ENCODE assay signal across 7 mouse cellular contexts in the genomic region with DNA sequence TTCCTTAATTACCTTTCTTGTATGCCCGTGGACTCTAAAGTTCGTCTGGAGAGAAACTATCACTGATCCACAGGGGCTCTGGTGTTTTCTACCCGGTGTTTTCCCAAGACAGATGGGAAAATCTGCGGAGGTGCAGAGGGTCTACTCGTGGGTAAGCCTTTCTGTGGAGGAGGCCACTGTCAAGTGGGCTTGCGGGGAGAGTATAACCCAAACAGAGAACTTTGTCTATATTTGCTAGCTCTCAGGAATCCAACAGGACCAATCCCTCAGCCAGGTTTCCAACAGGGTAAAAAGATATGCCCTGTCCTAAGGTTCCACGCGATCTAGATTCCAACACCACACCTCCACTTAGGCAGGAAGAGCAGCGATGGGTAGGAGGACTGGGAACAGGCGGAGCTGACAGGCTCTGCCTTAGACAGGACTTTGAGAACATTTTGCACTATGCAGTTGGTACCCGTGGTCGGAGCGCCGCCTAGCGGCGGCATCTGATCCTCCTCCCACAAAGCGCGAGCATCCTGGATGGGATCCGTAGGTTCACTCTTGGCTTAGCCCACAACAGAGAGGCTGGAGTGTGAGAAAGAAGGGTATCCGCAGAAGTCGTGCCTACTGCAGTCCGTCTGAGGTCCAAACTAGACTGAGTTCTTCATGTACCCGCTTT. TPM values are rescaled to one million over a fixed set of nuclear protein-coding genes. Genes with fewer than 3 reads are reported as not detected.
A peak's percentile ranks its signal among the peaks of the same experiment; 100 is the strongest.
DNase-seq lines count a peak whose midpoint lies in the region; ATAC-seq lines count a peak whose summit lies in the region.

No protein-coding gene starts in this region.

- H3K4me2 ChIP-seq in forebrain, embryonic 14.5 days (ENCODE audit: low read length) = no peak overlapping the region
- H3K4me2 ChIP-seq in hindbrain, embryonic 11.5 days (replicated peaks; ENCODE audit: low read depth, low read length) = no peak overlapping the region

- no peaks in the 10 kb centered on the region for H3K4me1 ChIP-seq in forebrain, embryonic 14.5 days (ENCODE audit: control insufficient read depth, insufficient read depth, low read length)
- H3K4me1 ChIP-seq in hindbrain, embryonic 11.5 days (replicated peaks; ENCODE audit: control insufficient read depth, insufficient read depth, low read length) = no peaks in the 10 kb centered on the region

- no peak overlapping the region for H3K4me3 ChIP-seq in forebrain, embryonic 14.5 days (ENCODE audit: low read depth, low read length)
- H3K4me3 ChIP-seq in hindbrain, embryonic 11.5 days (ENCODE audit: low read depth, low read length) = no peak overlapping the region

- ATAC-seq in forebrain, embryonic 14.5 days = peak; percentile 91
- peak; percentile 75 for ATAC-seq in hindbrain, embryonic 11.5 days (ENCODE audit: low FRiP score)

- peak; percentile 94 for DNase-seq in NIH3T3 (ENCODE audit: low read depth)
- DNase-seq in cerebellum, adult 11 months = peak; percentile 21
- DNase-seq in forebrain, embryonic 14.5 days (ENCODE audit: low spot score) = peak; percentile 86
- peak; percentile 93 for DNase-seq in hindbrain, embryonic 11.5 days (ENCODE audit: low spot score)
- DNase-seq in layer of hippocampus, postnatal 10 days (ENCODE audit: low spot score in 2 of 2) = peak; percentile 67 to 73
- peak; percentile 16 for DNase-seq in lung, postnatal 25 days (ENCODE audit: low spot score)
- DNase-seq in retina, postnatal 7 days (ENCODE audit: low read depth, low spot score) = peak; percentile 61

- no peaks in the 10 kb centered on the region for H3K9me3 ChIP-seq in forebrain, embryonic 14.5 days (replicated peaks; ENCODE audit: control insufficient read depth, low read length)
- no peaks in the 10 kb centered on the region for H3K9me3 ChIP-seq in hindbrain, embryonic 11.5 days (ENCODE audit: control insufficient read depth, low read length)

- no peak overlapping the region for H3K9ac ChIP-seq in forebrain, embryonic 14.5 days (ENCODE audit: low read length)
- H3K9ac ChIP-seq in hindbrain, embryonic 11.5 days (ENCODE audit: low read depth, low read length) = no peak overlapping the region

- H3K27me3 ChIP-seq in forebrain, embryonic 14.5 days (replicated peaks; ENCODE audit: control insufficient read depth, insufficient read depth, low read length) = no peaks in the 10 kb centered on the region
- H3K27me3 ChIP-seq in hindbrain, embryonic 11.5 days (ENCODE audit: control insufficient read depth, insufficient read depth, low read length) = no peaks in the 10 kb centered on the region

- WGBS in forebrain, embryonic 14.5 days = 16% methylated on average over 23 of the region's 23 CpGs
- WGBS in hindbrain, embryonic 11.5 days = 18% methylated on average over 23 of the region's 23 CpGs

- no peaks in the 10 kb centered on the region for H3K36me3 ChIP-seq in forebrain, embryonic 14.5 days (ENCODE audit: control insufficient read depth, insufficient read depth, low read length)
- no peaks in the 10 kb centered on the region for H3K36me3 ChIP-seq in hindbrain, embryonic 11.5 days (ENCODE audit: control insufficient read depth, insufficient read depth, low read length)

- H3K27ac ChIP-seq in forebrain, embryonic 14.5 days (ENCODE audit: low read depth, low read length) = no peak overlapping the region
- H3K27ac ChIP-seq in hindbrain, embryonic 11.5 days (ENCODE audit: low read depth, low read length) = no peak overlapping the region

RNA-seq across cellular contexts. Expression of gene Erv3, which starts 46.9 kb away (rescaled TPM):
- polyA plus RNA-seq in forebrain, embryonic 14.5 days (2014; fragmentation: Nextera tagmentation; extraction: Ambion mirVana) = not detected in 2 replicates
- polyA plus RNA-seq in hindbrain, embryonic 11.5 days (2014; fragmentation: Nextera tagmentation; extraction: Ambion mirVana) = not detected in 2 replicates
- under 1 TPM; 0.09 to 0.14 TPM for total RNA-seq in layer of hippocampus, postnatal 10 days (2021)

Comparison
In these comparisons a context has a peak if more than half of its experiments do, and no peak if none do; other contexts are left out.
1. DNase-seq: peak in every context shown above with its lines; median percentile 94 in NIH3T3; 93 in hindbrain, embryonic 11.5 days; 86 in forebrain, embryonic 14.5 days; 70 in layer of hippocampus, postnatal 10 days; 61 in retina, postnatal 7 days; 21 in cerebellum, adult 11 months; 16 in lung, postnatal 25 days.